Mouse (Mus musculus) liver, embryonic 11.5 days (tissue): ENCODE results near the gene Klhl29. TPM values are rescaled to one million over a fixed set of nuclear protein-coding genes. Genes with fewer than 3 reads are reported as not detected.
"Not testable (repeated sequence)": the region's sequence is repeated elsewhere in the genome, so short reads cannot be mapped to it uniquely, and the experiment has no call there.

Experiments used
- ATAC-seq: fragments of 200-750 bp; cut with Nextera tagmentation; replicated peaks from 2 replicates; pipeline ENCODE4 v1.8.0; 2017; ENCODE audit warnings: moderate number of reproducible peaks, mild to moderate bottlenecking, moderate TSS enrichment, moderate library complexity; ENCODE audit not compliant: low FRiP score
- DNase-seq: peaks from one replicate; pipeline ENCODE4 v3.0.0-alpha.2; 2017; ENCODE audit warnings: low spot score
- H3K27ac ChIP-seq: fragments of 300-500 bp; sonication (generic); 2 replicates; pipeline ENCODE4 v1.5.1; 2014; ENCODE audit warnings: mild to moderate bottlenecking, low read depth, low read length, control low read depth
- H3K27me3 ChIP-seq: fragments of 300-500 bp; sonication (generic); replicated peaks from 2 replicates; pipeline ENCODE4 v1.6.1; 2014; ENCODE audit warnings: low read length, mixed read lengths; ENCODE audit not compliant: control insufficient read depth, insufficient read depth
- H3K36me3 ChIP-seq: fragments of 300-500 bp; sonication (generic); 2 replicates; pipeline ENCODE4 v1.6.1; 2014; ENCODE audit warnings: mild to moderate bottlenecking, low read length, moderate library complexity, mixed read lengths; ENCODE audit not compliant: control insufficient read depth, insufficient read depth
- H3K4me1 ChIP-seq: fragments of 300-500 bp; sonication (generic); replicated peaks from 2 replicates; pipeline ENCODE4 v1.6.1; 2014; ENCODE audit warnings: low read length, mixed read lengths; ENCODE audit not compliant: control insufficient read depth, insufficient read depth
- H3K4me2 ChIP-seq: fragments of 300-500 bp; sonication (generic); 2 replicates; pipeline ENCODE4 v1.6.1; 2014; ENCODE audit warnings: mild to moderate bottlenecking, control low read depth, moderate library complexity
- H3K4me3 ChIP-seq: fragments of 300-500 bp; sonication (generic); 2 replicates; pipeline ENCODE4 v1.5.1; 2014; ENCODE audit warnings: low read depth, low read length, control low read depth
- H3K9ac ChIP-seq: fragments of 300-500 bp; sonication (generic); 2 replicates; pipeline ENCODE4 v1.6.1; 2014; ENCODE audit warnings: low read depth, low read length, control low read depth
- H3K9me3 ChIP-seq: fragments of 300-500 bp; sonication (generic); 2 replicates; pipeline ENCODE4 v1.6.1; 2016; ENCODE audit warnings: low read length, inconsistent platforms, mixed read lengths; ENCODE audit not compliant: control insufficient read depth
- WGBS: fragments of 180-500 bp; shearing (Covaris S2); extraction: QIAGEN DNeasy Blood & Tissue Kit; methylation state at CpG from one replicate; pipeline ENCODE4 v1.1.7; 2014; 5-methylcytosine and 5-hydroxymethylcytosine counted together
- polyA plus RNA-seq: library from polyadenylated mRNA; unstranded; fragments of >200 nt; fragmentation: Nextera tagmentation; extraction: Ambion mirVana; gene quantifications from 2 replicates; pipeline ENCODE4 v1.2.1, GENCODE M21; 2014

Klhl29 gene
- polyA plus RNA-seq, 1 experiment from 2014 or later = 0.66 TPM

DNA sequence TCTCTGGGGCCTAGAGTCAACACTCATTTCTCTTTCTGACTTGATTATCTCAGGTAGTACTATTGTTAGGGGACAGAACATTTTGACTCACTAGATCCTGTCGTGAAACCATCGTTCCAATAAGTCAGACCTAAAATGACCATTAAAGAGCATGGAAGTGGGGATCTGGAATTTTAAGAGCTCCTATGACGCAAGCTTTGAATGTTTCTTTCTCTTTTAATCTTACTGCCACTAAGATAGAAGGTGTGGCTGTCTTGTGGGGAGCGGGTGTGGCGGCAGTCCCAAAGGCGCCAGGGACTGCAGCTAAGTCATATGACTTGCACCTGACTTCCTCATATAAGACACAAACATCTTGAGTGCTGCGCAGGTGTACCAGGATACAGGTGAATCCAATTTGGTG, 31.0 kb downstream of the Klhl29 start:
- H3K27me3 ChIP-seq, H3K4me1 ChIP-seq, DNase-seq, H3K9me3 ChIP-seq, H3K9ac ChIP-seq, H3K4me2 ChIP-seq, H3K36me3 ChIP-seq, ATAC-seq, H3K27ac ChIP-seq, H3K4me3 ChIP-seq: not testable (repeated sequence)
- 87% methylated on average over 6 of the region's 7 CpGs for WGBS

DNA sequence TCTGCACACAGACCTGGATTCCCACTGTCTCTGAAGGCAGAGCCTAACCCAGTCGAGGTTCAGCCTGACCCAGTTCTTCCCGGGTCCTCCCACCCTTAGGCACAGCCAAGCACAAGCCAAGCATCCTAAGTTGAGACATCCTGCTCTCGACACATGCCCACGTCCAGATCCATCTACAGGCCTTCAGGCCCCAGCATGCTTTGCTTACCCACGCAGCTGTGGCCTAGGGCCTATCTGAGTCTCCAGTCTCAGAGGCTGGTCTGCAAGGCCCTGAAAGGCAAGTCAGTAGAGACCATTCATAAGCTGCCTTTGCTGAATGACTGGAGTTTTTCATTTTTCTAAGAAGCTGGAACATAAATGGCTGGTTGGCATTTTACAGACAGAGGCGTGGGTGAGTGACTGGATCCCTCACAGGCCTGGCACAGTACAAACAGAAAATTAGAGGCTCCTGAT, 35.3 kb downstream of the Klhl29 start:
- Histone ChIP-seq H3K27me3 (no peaks in the 10 kb centered on the region), H3K9ac (no peak overlapping the region), H3K27ac (no peak overlapping the region), H3K4me2 (no peak overlapping the region), H3K36me3 (no peaks in the 10 kb centered on the region), H3K9me3 (no peaks in the 10 kb centered on the region), H3K4me3 (no peak overlapping the region), H3K4me1 (no peaks in the 10 kb centered on the region)
- DNase-seq (no peak), ATAC-seq (no peak)
- 80% methylated on average over 6 of the region's 6 CpGs for WGBS

DNA sequence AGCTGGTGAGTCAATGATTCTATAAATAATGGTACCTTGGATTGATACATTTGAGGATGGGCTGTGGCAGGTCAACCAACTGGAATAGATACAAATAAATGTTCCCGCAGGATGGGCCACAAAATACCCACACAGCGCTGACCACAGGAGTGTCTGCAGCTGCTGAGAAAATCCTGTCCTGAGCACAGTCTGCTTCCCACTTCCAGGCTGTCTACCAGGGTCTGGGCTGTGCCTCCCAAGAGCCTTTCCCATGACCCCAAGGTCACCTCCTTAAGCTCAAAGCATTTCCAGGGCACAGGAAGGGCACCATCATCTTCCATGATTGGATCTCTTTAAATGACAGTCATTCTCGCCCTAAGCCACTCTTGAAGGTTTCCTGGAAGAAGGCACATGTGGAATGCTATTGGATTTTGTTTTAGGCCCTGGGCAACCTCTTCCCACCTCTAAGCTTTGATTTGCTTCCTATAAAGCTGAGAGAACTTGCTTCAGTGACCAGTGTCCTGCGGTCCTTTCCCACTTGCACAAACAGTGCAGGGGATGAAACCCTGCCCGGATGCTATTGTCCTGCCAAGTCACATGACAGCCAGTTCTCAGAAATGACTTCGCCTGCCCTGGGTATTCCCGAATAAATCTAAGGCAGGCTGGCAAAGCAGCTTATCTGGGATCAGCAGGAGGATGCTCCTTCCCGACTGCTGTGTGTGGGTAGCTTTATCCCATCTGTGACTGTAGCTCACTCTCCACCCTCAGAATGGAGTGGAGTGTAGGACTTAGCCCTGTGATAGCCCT, 38.4 kb downstream of the Klhl29 start:
- H3K4me2 ChIP-seq = no peak overlapping the region
- H3K9me3 ChIP-seq = no peaks in the 10 kb centered on the region
- no peak for ATAC-seq
- no peak overlapping the region for H3K27ac ChIP-seq
- 63% methylated on average over 8 of the region's 8 CpGs for WGBS
- H3K36me3 ChIP-seq = no peaks in the 10 kb centered on the region
- no peak overlapping the region for H3K4me3 ChIP-seq
- DNase-seq = no peak
- H3K9ac ChIP-seq = no peak overlapping the region
- H3K27me3 ChIP-seq = no peaks in the 10 kb centered on the region
- no peaks in the 10 kb centered on the region for H3K4me1 ChIP-seq

DNA sequence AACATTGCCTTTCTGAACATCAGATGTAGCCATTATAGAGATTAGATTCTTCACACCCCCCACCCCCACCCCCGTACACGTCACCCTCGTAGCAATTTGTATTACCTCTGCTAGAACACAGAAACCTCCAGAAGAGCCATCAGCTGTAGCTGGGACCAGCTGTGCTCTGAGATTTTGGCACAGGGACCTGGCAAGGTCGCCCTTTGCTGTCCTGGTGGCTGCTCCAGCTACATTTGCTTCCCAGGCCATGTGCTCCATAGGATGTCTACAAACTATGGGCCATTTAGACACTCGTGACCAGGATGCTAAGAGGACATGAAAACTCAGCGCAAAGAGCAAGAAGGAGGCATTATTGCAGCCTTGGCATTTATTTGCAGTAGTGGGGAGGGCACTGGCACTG, 39.2 kb downstream of the Klhl29 start:
- ATAC-seq = no peak

DNA sequence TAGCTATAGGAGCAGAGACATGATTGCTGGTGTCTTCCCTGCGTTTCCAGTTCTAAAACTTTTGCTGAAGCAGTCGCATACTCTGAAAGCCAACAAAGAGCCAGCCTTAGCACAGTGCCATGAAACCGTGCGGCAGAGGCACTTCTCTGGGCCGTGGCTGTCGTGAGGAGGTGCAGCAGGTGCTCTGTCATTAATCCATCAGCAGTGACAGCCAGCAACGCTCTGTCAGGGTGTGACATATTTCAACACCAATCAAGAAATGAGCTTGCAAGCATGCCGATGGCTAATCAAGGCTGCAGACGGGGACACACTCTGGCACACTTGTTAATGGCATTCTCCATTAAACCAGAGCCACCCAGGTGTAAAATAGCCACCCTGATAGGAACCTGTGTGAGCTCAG, 40.5 kb downstream of the Klhl29 start:
- no peak overlapping the region for H3K27ac ChIP-seq
- no peak overlapping the region for H3K9ac ChIP-seq
- 73% methylated on average over 9 of the region's 9 CpGs for WGBS
- DNase-seq (no peak), ATAC-seq (no peak)
- H3K27me3 ChIP-seq = no peaks in the 10 kb centered on the region
- H3K9me3 ChIP-seq = no peaks in the 10 kb centered on the region
- no peak overlapping the region for H3K4me3 ChIP-seq
- no peaks in the 10 kb centered on the region for H3K36me3 ChIP-seq
- H3K4me2 ChIP-seq = no peak overlapping the region
- H3K4me1 ChIP-seq = no peaks in the 10 kb centered on the region

More for the DNA sequence above, 39.2 kb downstream of the Klhl29 start:
- Histone ChIP-seq H3K9me3 (no peaks in the 10 kb centered on the region), H3K27me3 (no peaks in the 10 kb centered on the region), H3K27ac (no peak overlapping the region), H3K36me3 (no peaks in the 10 kb centered on the region), H3K9ac (no peak overlapping the region), H3K4me2 (no peak overlapping the region), H3K4me3 (no peak overlapping the region), H3K4me1 (no peaks in the 10 kb centered on the region)
- 82% methylated on average over 6 of the region's 6 CpGs for WGBS
- no peak for DNase-seq

DNA sequence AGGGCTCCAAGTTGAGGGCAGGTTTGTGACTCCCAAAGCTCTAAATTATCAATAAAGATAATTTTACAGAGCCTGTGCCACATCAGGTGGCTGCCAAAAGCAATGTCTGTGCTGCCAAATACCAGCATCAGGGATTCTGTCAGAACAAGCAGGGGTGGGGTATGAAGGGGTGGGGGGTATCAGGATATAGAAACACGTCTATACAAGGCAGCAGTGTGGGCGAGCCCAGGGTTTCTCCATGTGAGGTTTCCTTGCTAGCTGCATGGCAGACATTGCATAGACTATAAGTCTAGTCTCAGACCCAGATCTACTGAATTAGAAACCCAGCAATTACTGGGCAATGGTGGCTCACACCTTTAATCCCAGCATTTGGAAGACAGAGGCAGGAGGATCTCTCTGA, 41.3 kb downstream of the Klhl29 start:
- H3K36me3 ChIP-seq = no peaks in the 10 kb centered on the region
- no peak overlapping the region for H3K4me2 ChIP-seq
- no peak for DNase-seq
- H3K27ac ChIP-seq = no peak overlapping the region
- H3K4me1 ChIP-seq = no peaks in the 10 kb centered on the region
- 65% methylated on average over 2 of the region's 2 CpGs for WGBS
- no peak overlapping the region for H3K4me3 ChIP-seq
- H3K9me3 ChIP-seq = no peaks in the 10 kb centered on the region
- H3K9ac ChIP-seq = no peak overlapping the region
- no peak for ATAC-seq
- no peaks in the 10 kb centered on the region for H3K27me3 ChIP-seq

DNA sequence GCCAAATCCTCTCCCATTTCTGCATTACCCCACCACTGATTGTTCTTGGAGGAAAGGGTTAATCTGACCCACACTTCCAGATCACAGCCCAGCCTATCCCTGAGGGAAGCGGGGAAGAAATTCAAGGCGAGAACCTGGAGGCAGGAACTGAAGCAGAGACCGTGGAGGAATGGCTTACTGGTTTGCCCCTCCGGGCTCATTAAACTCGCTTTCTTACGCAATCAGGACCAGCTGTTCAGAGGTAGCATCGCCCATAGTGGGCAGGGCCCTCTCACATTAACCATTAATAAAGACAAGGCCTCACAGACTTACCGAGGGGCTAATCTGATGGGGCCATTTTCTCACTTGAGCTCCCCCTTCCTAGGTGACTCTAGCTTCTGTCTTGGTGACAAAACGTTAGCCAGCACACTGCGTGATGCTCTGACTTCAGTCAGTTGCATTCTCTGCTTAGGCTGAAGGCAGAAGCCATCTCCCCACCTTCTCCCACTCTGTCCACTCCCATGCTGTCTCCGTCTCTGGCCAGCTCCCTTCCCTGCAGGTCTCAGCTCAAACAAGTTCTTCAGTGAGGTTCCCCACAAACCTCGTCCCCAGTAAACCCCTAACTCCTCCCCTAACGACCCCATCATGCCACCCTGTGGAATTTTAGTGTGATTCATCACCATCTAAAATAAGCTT, 43.5 kb downstream of the Klhl29 start:
- ATAC-seq = no peak
- 52% methylated on average over 13 of the region's 13 CpGs for WGBS
- Histone ChIP-seq H3K36me3 (no peaks in the 10 kb centered on the region), H3K4me1 (no peaks in the 10 kb centered on the region), H3K27ac (no peak overlapping the region), H3K4me3 (no peak overlapping the region), H3K9ac (no peak overlapping the region), H3K9me3 (no peaks in the 10 kb centered on the region), H3K4me2 (no peak overlapping the region), H3K27me3 (no peaks in the 10 kb centered on the region)
- DNase-seq = no peak

DNA sequence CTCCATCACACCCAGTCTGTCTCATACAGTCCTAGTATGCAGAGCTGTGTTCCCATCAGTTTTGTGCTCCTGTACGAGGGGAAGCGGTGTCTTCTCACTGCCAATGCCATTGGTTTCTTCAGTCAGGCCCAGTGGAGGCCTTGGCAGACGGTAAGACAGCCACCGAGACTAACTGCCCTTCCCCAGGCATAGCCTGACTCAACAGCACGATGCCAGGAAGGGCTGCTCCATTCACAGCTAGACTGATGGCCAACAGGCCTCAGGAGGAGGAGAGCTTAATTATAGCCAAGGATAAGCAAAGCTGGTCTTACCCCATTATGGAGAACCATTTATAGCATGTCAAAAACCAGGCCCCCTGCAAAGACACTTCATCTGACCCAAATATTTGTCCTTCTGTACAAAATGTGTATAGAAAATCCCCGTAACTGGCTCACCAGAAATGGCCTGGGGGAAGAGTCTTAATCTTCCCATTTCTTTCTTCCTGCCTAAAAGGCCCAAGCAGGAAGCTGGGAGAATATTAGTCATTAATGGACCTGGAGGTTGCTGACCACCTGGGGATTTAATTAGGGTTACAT, 44.9 kb downstream of the Klhl29 start:
- Histone ChIP-seq H3K27ac (no peak overlapping the region), H3K4me1 (no peaks in the 10 kb centered on the region), H3K4me3 (no peak overlapping the region), H3K9me3 (no peaks in the 10 kb centered on the region), H3K4me2 (no peak overlapping the region), H3K36me3 (no peaks in the 10 kb centered on the region), H3K9ac (no peak overlapping the region), H3K27me3 (no peaks in the 10 kb centered on the region)
- WGBS = 83% methylated on average over 6 of the region's 6 CpGs
- ATAC-seq (no peak), DNase-seq (no peak)
